Mouse (Mus musculus) MEL (cell line): ENCODE data around the gene Emilin1. TPM values are rescaled to one million over a fixed set of nuclear protein-coding genes. Genes with fewer than 3 reads are reported as not detected.

ENCODE experiments used
- DNase-seq: peaks from one replicate; pipeline ENCODE4 v3.0.0; 2011; ENCODE audit warnings: low read depth, low spot score
- H3K27ac ChIP-seq: 2 replicates; pipeline ENCODE4 v1.5.1; 2012; ENCODE audit warnings: low read depth, mild to moderate bottlenecking, control low read depth, low read length, moderate library complexity; ENCODE audit not compliant: control insufficient read depth
- H3K27me3 ChIP-seq, 2 experiments: fragments of 150-350 bp in 1 of 2; sonication (generic) in 1 of 2; 2 replicates each; pipeline ENCODE4 v1.6.1; 2012; ENCODE audit warnings: low read length in 2 of 2, mild to moderate bottlenecking in 2 of 2, improper control_type of control experiment in 1 of 2, moderate library complexity in 1 of 2; ENCODE audit not compliant: insufficient read depth in 2 of 2, control insufficient read depth in 1 of 2
- H3K36me3 ChIP-seq, 2 experiments: 2 replicates each; pipeline ENCODE4 v1.6.1; 2012 to 2014; ENCODE audit warnings: low read length in 2 of 2, improper control_type of control experiment in 1 of 2, inconsistent platforms in 1 of 2, mild to moderate bottlenecking in 1 of 2; ENCODE audit not compliant: insufficient read depth in 2 of 2, control insufficient read depth in 1 of 2
- H3K4me1 ChIP-seq, 2 experiments: fragments of 150-350 bp in 1 of 2; sonication (generic) in 1 of 2; 2 replicates each; pipeline ENCODE4 v1.6.1; 2012; ENCODE audit warnings: low read length in 2 of 2, improper control_type of control experiment in 1 of 2, mild to moderate bottlenecking in 1 of 2; ENCODE audit not compliant: insufficient read depth in 2 of 2, control insufficient read depth in 1 of 2
- H3K4me3 ChIP-seq, 2 experiments: fragments of 150-350 bp in 1 of 2; sonication (generic) in 1 of 2; 2 replicates each; pipeline ENCODE4 v1.5.1; 2012; ENCODE audit warnings: low read depth in 2 of 2, low read length in 2 of 2, mild to moderate bottlenecking in 2 of 2, moderate library complexity in 2 of 2, control low read depth in 1 of 2, improper control_type of control experiment in 1 of 2; ENCODE audit not compliant: control insufficient read depth in 1 of 2, insufficient read depth in 1 of 2
- H3K79me2 ChIP-seq: 2 replicates; pipeline ENCODE4 v1.6.1; 2012; ENCODE audit warnings: mild to moderate bottlenecking, low read length, moderate library complexity; ENCODE audit not compliant: control insufficient read depth, poor library complexity, insufficient read depth
- H3K9ac ChIP-seq: 2 replicates; pipeline ENCODE4 v1.6.1; 2012; ENCODE audit warnings: low read depth, mild to moderate bottlenecking, control low read depth, low read length, moderate library complexity; ENCODE audit not compliant: control insufficient read depth, poor library complexity, severe bottlenecking
- H3K9me3 ChIP-seq: fragments of 150-350 bp; sonication (generic); replicated peaks from 2 replicates; pipeline ENCODE4 v1.6.1; 2012; ENCODE audit warnings: mild to moderate bottlenecking, low read length, improper control_type of control experiment, moderate library complexity; ENCODE audit not compliant: insufficient read depth
- BHLHE40 ChIP-seq: IDR thresholded peaks from 2 replicates; pipeline ENCODE4 v1.6.1; 2012; ENCODE audit warnings: low read depth, mild to moderate bottlenecking, inconsistent platforms, low read length, improper control_type of control experiment, borderline replicate concordance
- CHD1 ChIP-seq: IDR thresholded peaks from 2 replicates; pipeline ENCODE4 v1.6.1; 2012; ENCODE audit warnings: low read depth, mild to moderate bottlenecking, inconsistent platforms, low read length, improper control_type of control experiment
- CHD2 ChIP-seq: IDR thresholded peaks from 2 replicates; pipeline ENCODE4 v1.6.1; 2011; ENCODE audit warnings: low read length, improper control_type of control experiment
- E2F4 ChIP-seq: IDR thresholded peaks from 2 replicates; pipeline ENCODE4 v1.6.1; 2011; ENCODE audit warnings: low read depth, low read length, improper control_type of control experiment, borderline replicate concordance
- EP300 ChIP-seq, 2 experiments: IDR thresholded peaks; 2 replicates each; pipeline ENCODE4 v1.6.1; 2011; ENCODE audit warnings: improper control_type of control experiment in 2 of 2, low read length in 2 of 2, low read depth in 1 of 2, mild to moderate bottlenecking in 1 of 2
- ETS1 ChIP-seq: IDR thresholded peaks from 2 replicates; pipeline ENCODE4 v1.6.1; 2012; ENCODE audit warnings: low read depth, mild to moderate bottlenecking, inconsistent platforms, low read length, improper control_type of control experiment, moderate library complexity
- GATA1 ChIP-seq: IDR thresholded peaks from 2 replicates; pipeline ENCODE4 v1.6.1; 2011; ENCODE audit warnings: low read depth, low read length, improper control_type of control experiment
- HCFC1 ChIP-seq: IDR thresholded peaks from 2 replicates; pipeline ENCODE4 v1.6.1; 2012; ENCODE audit warnings: low read depth, mild to moderate bottlenecking, inconsistent platforms, low read length, improper control_type of control experiment, moderate library complexity
- JUND ChIP-seq: IDR thresholded peaks from 2 replicates; pipeline ENCODE4 v1.6.1; 2011; ENCODE audit warnings: low read depth, mild to moderate bottlenecking, improper control_type of control experiment, low read length
- KAT2A ChIP-seq: conservative IDR thresholded peaks from 2 replicates; pipeline ENCODE4 v1.6.1; 2012; ENCODE audit warnings: low read depth, low read length, improper control_type of control experiment, inconsistent platforms
- MAX ChIP-seq: IDR thresholded peaks from 2 replicates; pipeline ENCODE4 v1.6.1; 2011; ENCODE audit warnings: low read length, improper control_type of control experiment
- MYB ChIP-seq: IDR thresholded peaks from 2 replicates; pipeline ENCODE4 v1.6.1; 2011; ENCODE audit warnings: mild to moderate bottlenecking, low read depth, low read length, improper control_type of control experiment
- MYC ChIP-seq: IDR thresholded peaks from 2 replicates; pipeline ENCODE4 v1.6.1; 2011; ENCODE audit warnings: low read depth, mild to moderate bottlenecking, low read length, improper control_type of control experiment, moderate library complexity
- NELFE ChIP-seq: IDR thresholded peaks from 2 replicates; pipeline ENCODE4 v1.6.1; 2011; ENCODE audit warnings: low read depth, low read length, improper control_type of control experiment
- POLR2A ChIP-seq, 2 experiments: IDR thresholded peaks; 2 replicates each; pipeline ENCODE4 v1.6.1; 2011 to 2012; ENCODE audit warnings: low read length in 2 of 2, mild to moderate bottlenecking in 2 of 2, control low read depth in 1 of 2, improper control_type of control experiment in 1 of 2, low read depth in 1 of 2, moderate library complexity in 1 of 2; ENCODE audit not compliant: control insufficient read depth in 1 of 2, insufficient read depth in 1 of 2, poor library complexity in 1 of 2
- POLR2AphosphoS5 ChIP-seq: IDR thresholded peaks from 2 replicates; pipeline ENCODE4 v1.6.1; 2012; ENCODE audit warnings: low read depth, borderline replicate concordance, mild to moderate bottlenecking, inconsistent platforms, low read length, moderate library complexity, mixed read lengths
- RAD21 ChIP-seq: IDR thresholded peaks from 2 replicates; pipeline ENCODE4 v1.6.1; 2011; ENCODE audit warnings: mild to moderate bottlenecking, low read depth, low read length, improper control_type of control experiment
- SIN3A ChIP-seq: IDR thresholded peaks from 2 replicates; pipeline ENCODE4 v1.6.1; 2012; ENCODE audit warnings: low read length, improper control_type of control experiment, inconsistent platforms
- SMC3 ChIP-seq: IDR thresholded peaks from 2 replicates; pipeline ENCODE4 v1.6.1; 2011; ENCODE audit warnings: low read depth, low read length, improper control_type of control experiment
- TBP ChIP-seq: IDR thresholded peaks from 2 replicates; pipeline ENCODE4 v1.8.0; 2011; ENCODE audit warnings: low read depth, low read length, improper control_type of control experiment
- USF1 ChIP-seq: IDR thresholded peaks from 2 replicates; pipeline ENCODE4 v1.6.1; 2014; ENCODE audit warnings: low read depth, mild to moderate bottlenecking, inconsistent platforms, low read length, improper control_type of control experiment, moderate library complexity
- ZC3H11A ChIP-seq: IDR thresholded peaks from 2 replicates; pipeline ENCODE4 v1.6.1; 2012; ENCODE audit warnings: low read depth, mild to moderate bottlenecking, inconsistent platforms, low read length, improper control_type of control experiment
- ZKSCAN1 ChIP-seq: IDR thresholded peaks from 2 replicates; pipeline ENCODE4 v1.6.1; 2012; ENCODE audit warnings: low read depth, mild to moderate bottlenecking, inconsistent platforms, low read length, improper control_type of control experiment, moderate library complexity
- ZMIZ1 ChIP-seq: IDR thresholded peaks from 2 replicates; pipeline ENCODE4 v1.6.1; 2012; ENCODE audit warnings: low read depth, mild to moderate bottlenecking, inconsistent platforms, low read length, improper control_type of control experiment, moderate library complexity
- ZNF384 ChIP-seq: IDR thresholded peaks from 2 replicates; pipeline ENCODE4 v1.6.1; 2012; ENCODE audit warnings: low read depth, mild to moderate bottlenecking, inconsistent platforms, low read length, improper control_type of control experiment
- polyA plus RNA-seq, 2 experiments: library from polyadenylated mRNA; stranded (reverse) in 1 of 2; unstranded in 1 of 2; fragments of >175 nt in 1 of 2; fragments of >200 nt in 1 of 2; gene quantifications; 2 replicates each; pipeline versions ENCODE4 v1.2.1 to v1.2.4; 2012; ENCODE audit warnings: low replicate concordance in 2 of 2, low read depth in 1 of 2; ENCODE audit not compliant: insufficient read length in 2 of 2, insufficient read depth in 1 of 2, missing spikeins in 1 of 2
- total RNA-seq: library from RNA; depleted of rRNA; stranded (reverse); fragments of 300-350 nt; gene quantifications from 2 replicates; pipeline ENCODE4 v1.2.3, GENCODE M21; 2012

Gene Emilin1
- total and polyA plus RNA-seq, 3 experiments = 1.3 to 2.0 TPM; not detected in 1

GRCm38 (mm10) chr5:30917348-30917747, 4.1 kb downstream of the Emilin1 start:
- peaks cover 5% of the 10 kb centered on the region for H3K79me2 ChIP-seq
- no peaks in the 10 kb centered on the region for H3K9me3 ChIP-seq
- no peaks in the 10 kb centered on the region for H3K27me3 ChIP-seq
- peaks cover 0 to 22% of the 10 kb centered on the region in 2 experiments; a peak in 2 of 4 replicates for H3K36me3 ChIP-seq
- TF ChIP-seq E2F4 (no peak), MYB (no peak), ZC3H11A (no peak), ZKSCAN1 (no peak), CHD1 (no peak), POLR2AphosphoS5 (no peak), RAD21 (no peak), USF1 (no peak), ZNF384 (no peak), HCFC1 (no peak), MAX (no peak), GATA1 (no peak), ZMIZ1 (no peak), KAT2A (no peak), SMC3 (no peak), EP300 (IDR thresholded peaks at IDR 0.05; ENCODE audit: low read depth in 1 of 2, low read length in 2 of 2) (no peak)
- TF ChIP-seq, all 39 proteins: peak for 0
- Histone ChIP-seq H3K4me1 (peaks cover 16 to 37% of the 10 kb centered on the region in 2 experiments), H3K27ac (no peak overlapping the region), H3K9ac (no peak overlapping the region), H3K4me3 (no peak overlapping the region)
- no peak for DNase-seq

GRCm38 (mm10) chr5:30917891-30918670, 4.9 kb downstream of the Emilin1 start:
- H3K27me3 ChIP-seq = no peaks in the 10 kb centered on the region

More at GRCm38 (mm10) chr5:30917891-30918670, 4.9 kb downstream of the Emilin1 start:
- no peak for DNase-seq
- Histone ChIP-seq H3K79me2 (peaks cover 13% of the 10 kb centered on the region), H3K27ac (no peak overlapping the region), H3K36me3 (peaks cover 0 to 18% of the 10 kb centered on the region in 2 experiments; a peak in 2 of 4 replicates), H3K4me3 (no peak overlapping the region), H3K9me3 (no peaks in the 10 kb centered on the region), H3K4me1 (peaks cover 21 to 31% of the 10 kb centered on the region in 2 experiments), H3K9ac (no peak overlapping the region)
- TF ChIP-seq JUND = no peak
- TF ChIP-seq BHLHE40 = no peak
- no peak for TF ChIP-seq ETS1
- no peak for TF ChIP-seq SIN3A
- TF ChIP-seq SMC3 = no peak
- no peak for TF ChIP-seq ZKSCAN1
- no peak for TF ChIP-seq NELFE
- no peak for TF ChIP-seq MAX
- TF ChIP-seq CHD2 = no peak
- TF ChIP-seq POLR2A (IDR thresholded peaks at IDR 0.05; ENCODE audit: control insufficient read depth in 1 of 2, insufficient read depth in 1 of 2, low read depth in 1 of 2, low read length in 2 of 2, poor library complexity in 1 of 2) = no peak
- TF ChIP-seq TBP = no peak
- no peak for TF ChIP-seq MYC
- no peak for TF ChIP-seq POLR2AphosphoS5
- TF ChIP-seq ZNF384 = no peak
